Mouse (Mus musculus): Measurements from ENCODE around the gene Mme. TPM values are rescaled to one million over a fixed set of nuclear protein-coding genes. Genes with fewer than 3 reads are reported as not detected.

Gene Mme
- total RNA-seq (2015; ENCODE audit: low replicate concordance): 1.4 TPM in 1 of 2 replicates, not detected in the other
- 0.13 TPM in 1 of 2 replicates, not detected in the other for total RNA-seq (2017; ENCODE audit: low replicate concordance)

DNA sequence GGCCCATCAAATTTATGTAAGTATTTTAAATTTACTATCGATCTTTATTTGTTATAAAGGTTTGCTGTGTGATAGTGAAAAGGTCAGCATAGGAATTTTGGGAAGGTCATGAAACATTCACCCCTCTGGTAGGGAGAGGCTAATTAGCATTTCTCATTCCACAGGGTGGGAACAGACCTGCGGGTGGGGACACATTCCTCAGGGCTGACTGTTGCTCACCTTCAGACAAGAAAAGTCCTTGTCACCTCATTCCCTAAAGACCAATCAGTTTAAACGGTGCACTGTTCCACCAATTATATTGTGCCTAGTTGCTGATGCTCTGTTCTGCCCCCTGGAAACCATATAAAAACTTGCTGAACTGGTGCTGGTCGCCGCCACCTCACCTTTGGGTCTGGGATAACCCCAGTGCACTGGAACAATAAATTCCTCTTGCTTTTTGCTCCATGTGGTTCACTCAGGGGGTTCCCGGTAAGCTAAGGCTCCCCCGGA is at the start of gene Mme:
Gene Mme, plus strand, starts transcription at position 439 of the 489 bp plus-strand sequence.
- no peak for ATAC-seq (replicated peaks; ENCODE audit: low FRiP score, poor library complexity, severe bottlenecking)

DNA sequence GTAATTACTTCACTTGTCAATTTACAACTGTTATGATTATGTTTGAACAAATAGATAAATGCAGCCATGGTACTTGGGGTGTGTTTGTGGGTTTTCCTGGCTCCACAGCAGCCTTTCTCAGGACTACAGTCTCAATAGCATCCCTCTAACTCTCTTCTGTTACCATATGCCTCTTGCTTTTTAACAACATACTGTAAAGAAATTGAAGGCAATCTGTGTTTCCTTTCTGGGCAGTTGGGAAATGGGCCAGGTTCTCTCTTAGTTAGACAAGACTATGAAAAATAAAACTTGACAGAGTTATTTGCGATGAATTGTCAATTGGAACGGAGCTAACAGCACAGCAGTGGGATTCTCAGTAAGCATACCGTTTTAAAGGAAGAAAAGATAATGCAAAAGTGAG is 44.8 kb upstream of the Mme start:
- ATAC-seq (replicated peaks; ENCODE audit: low FRiP score, poor library complexity, severe bottlenecking): no peak

DNA sequence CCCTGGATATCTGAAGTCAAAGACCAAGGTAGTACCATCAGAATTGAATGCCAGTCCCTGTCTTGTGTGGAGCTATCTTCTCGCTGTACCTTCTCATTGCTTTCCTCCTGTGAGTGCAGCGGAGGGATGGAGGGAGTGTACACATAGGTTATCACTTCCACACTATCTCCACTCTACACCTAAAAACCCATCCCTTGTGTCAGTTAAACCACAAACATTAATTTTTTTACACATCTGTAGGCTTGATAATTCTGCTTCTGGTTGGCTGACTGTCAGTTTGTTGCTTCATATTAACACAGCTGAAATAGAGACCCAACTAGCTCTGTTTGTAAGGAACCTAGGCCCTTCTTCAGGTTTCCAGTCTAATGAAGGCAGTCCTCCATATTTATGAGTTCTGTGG is 43.3 kb upstream of the Mme start:
- ATAC-seq (replicated peaks; ENCODE audit: low FRiP score, poor library complexity, severe bottlenecking): no peak

DNA sequence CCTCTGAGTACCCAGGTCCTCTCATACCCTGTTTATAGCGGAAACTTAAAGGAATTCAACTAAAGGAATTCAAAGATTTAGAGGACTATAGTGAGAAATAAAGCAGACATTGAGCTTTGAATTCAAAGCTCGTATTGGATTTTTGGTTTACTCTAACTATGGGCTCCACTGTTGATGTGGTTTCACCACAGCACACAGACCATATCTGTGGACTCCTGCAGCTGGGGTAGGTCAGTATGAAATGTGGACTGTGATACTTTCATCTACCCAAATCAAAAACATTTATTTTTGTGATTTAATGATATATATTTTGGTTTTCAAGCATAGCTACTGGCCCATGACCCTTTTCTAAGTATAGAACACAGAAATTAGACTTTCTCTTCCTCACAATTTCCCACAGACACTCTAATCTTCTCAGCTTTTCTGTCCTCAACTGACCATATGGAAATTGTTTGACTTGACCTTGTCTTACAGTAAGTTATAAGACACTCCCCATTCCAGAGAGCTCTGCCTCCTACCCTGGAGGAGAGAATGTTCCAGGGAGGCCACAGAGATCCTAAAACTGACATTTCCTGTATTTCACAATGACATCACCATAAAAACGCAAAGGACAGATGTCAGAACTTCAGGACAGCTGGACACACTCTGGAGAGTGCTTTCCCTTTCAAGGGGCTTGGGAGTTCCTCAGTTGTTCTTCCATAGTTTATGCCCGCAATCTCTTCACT is 19.3 kb upstream of the Mme start:
- ATAC-seq (replicated peaks; ENCODE audit: low FRiP score, poor library complexity, severe bottlenecking): no peak

DNA sequence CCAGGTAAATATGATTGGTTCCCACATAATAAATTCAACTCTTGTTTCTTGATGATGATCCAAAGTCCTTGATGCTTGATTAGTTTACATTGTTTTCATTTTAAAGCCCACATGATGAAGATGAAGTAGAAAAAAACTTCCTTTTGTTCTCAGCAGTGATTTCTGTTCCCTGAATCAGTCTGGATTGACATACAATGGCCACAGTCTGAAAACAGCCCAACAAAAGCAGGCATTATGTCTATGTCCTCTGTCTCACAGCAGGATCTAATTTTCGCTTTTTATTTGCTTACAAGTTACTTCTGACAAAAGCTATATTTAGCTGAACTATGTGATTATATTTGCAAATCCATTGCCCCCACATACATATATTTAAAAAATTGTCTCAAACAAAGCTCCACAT is 17.7 kb upstream of the Mme start:
- ATAC-seq (replicated peaks; ENCODE audit: low FRiP score, poor library complexity, severe bottlenecking): no peak

DNA sequence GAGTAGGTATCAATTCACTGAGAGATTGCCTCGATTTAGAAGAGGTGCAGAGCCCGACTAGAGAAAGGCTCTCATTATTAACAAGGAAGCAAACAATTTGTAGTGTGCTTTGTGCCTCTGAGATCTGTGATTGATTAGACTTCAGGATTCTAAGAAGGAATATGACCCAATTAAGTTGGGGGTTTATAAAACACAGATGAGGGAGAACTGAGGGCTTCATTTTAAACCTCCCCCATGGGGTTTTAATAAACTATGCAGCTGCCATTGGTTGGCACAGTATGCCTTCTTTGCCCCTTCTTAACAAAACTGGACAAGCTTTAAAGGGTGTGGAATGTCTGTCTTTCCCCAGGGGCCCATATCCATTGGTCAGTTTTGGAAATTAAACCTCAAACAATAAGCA is 5.4 kb upstream of the Mme start:
- no peak for ATAC-seq (replicated peaks; ENCODE audit: low FRiP score, poor library complexity, severe bottlenecking)

DNA sequence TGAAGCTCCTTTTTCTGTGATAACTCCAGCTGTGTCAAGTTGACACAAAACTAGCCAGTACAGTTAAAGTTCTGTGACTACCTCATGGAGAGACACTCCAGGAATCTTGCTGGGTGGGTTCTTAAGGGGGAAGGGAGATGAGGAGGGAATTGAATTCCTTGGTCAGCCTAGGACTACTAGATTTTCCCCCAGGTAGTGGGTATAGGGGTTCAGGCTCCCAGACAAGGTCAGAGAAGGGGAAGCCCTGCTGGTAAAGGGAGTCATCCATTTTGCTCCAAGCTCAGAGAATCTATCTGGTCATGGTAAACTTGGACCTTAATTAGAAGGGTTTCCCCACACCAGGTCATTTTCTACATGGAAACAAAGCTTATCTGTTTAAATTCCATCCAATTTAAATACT is 2.4 kb downstream of the Mme start:
- ATAC-seq (replicated peaks; ENCODE audit: low FRiP score, poor library complexity, severe bottlenecking): no peak

DNA sequence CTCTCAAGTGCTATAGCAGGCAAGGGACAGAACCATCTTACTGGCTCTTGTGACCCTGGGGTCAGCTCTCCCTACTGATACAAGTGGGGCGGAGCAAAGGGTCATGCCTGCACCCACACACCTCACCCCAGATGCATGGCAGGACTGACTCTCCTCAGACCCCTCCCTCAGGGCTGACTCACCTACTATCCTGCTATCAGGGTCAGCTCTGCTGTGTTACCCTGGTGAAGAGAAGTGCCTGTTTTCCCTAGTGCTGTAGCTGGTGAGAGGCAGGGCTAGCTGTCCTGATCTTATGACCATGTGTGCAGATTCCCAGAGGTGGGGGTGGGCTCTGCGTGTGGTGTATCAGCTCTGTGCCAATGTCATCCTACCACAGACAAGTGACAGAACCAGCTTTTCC is 30.8 kb downstream of the Mme start:
- ATAC-seq (replicated peaks; ENCODE audit: low FRiP score, poor library complexity, severe bottlenecking): no peak

DNA sequence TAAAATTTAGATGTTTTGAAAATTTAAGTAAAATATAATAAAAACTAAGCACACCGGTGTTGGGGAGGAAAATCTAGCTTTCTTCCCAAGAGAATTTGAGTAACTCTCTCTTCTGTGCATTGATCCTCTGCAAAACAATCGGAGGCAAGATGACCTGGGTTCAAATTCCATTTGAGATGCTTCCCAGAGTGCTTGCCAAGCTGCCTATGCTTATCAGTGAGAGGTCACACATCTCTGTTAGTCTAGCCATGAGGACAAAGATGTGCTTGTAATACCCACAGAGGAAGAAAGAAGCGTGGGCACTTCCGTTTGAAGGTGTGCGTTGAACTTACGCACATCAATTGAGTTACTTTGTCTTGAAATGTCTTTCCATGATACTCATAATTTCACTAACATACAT is 53.0 kb downstream of the Mme start:
- no peak for ATAC-seq (replicated peaks; ENCODE audit: low FRiP score, poor library complexity, severe bottlenecking)

DNA sequence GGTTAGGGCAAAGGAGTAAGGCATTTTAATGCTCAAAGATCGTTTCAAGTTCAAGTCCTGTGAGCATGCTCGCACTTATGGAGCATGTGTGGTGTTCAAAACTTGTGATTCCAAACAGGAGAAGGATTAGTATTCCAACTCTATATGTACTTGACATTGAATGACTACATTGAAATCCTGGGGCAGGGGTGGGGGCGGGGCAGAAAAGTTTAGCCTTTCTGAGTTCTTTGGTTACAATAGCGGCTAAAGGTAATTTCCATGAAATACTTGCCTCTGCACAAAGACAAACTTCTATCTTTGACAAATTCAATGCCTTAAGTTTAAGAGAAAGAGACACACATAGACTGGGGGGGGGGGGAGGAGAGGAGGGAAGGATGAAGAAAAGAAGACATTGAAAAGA is 53.5 kb downstream of the Mme start:
- ATAC-seq (replicated peaks; ENCODE audit: low FRiP score, poor library complexity, severe bottlenecking): no peak

DNA sequence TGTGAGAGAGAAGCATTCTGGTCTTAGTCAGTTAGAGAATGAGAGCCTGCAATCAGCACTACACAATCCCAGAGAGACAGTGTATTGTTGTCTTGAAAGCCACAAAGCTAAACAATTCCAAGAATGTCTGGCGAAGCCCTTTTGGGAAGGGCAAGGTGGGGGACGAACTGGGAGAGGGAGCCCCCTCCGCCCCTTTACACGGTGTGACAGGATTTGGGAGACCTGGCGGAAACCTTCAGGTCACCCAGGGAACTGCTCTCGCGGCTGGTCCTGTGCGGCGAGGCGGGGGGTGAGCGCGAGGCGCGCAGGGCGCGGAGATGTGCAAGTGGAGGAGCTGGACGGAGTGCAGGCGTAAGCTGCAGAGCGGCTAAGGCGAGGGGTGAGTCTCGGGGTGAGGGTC is 53.9 kb downstream of the Mme start:
- no peak for ATAC-seq (replicated peaks; ENCODE audit: low FRiP score, poor library complexity, severe bottlenecking)

DNA sequence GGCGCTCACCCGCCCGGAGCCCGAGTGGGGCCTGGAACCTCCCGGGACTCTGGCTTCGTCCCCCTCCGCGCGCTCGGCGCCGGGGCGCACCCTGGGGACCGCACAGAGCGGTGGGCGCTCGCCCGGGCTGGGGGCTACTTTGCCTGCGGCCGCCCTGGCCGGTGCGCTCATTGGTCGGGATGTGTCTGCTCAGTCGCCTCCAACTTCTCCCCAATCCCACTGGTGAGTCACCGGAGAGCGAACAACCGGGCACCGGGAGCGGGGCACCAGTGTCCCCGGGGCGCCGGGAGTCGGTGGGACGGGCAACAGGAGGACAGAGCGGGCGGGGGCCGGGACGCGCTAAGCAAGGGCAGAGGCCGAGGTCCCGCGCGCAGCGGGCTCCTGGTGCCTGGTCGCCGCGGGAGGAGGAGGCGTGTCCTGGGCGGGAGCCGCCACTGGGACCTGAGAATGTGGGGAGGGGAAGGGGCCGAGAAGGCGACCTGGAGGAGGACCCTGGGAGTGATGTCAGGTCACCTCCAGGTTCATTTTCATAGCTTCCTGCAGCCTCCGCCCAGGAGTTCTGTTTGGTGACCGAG is 54.4 kb downstream of the Mme start:
- no peak for ATAC-seq (replicated peaks; ENCODE audit: low FRiP score, poor library complexity, severe bottlenecking)

DNA sequence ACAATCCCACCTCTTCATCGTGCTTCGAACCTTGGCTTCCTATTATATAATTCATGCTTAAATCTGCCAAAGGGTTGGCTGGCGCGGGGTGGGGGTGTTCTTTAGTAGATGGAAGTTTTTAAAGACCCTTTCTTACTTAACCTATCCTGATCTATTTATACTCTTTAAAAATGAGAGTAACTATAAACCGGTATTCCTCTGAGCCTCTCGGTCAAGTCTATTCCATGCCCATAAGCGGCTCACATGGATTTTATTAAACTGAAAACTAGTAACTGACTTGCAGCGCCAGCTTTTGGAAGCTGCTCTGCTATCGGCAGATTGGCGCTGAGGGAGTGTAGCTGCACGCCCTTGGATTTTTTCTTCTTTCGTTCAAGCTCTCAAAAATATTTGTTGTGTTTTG is 55.1 kb downstream of the Mme start:
- ATAC-seq (replicated peaks; ENCODE audit: low FRiP score, poor library complexity, severe bottlenecking): no peak

DNA sequence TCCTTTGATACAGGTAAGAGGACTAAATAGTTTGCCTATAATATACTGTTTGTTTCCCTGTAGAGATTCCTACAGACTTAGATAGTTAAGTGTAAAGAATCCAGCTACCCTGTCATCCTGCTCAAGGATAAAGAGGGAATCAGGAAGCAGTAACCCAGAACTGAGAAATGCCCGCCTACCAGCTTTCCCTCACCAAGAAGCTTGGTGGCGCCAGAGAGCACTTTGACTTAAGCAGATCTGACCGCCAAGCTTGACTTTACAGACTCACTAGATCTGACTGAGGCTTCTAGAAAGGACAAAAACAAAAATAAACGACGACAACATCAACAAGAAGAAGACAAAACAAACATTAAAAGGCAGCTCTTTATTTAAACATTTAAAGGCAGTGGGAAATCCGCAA is 56.5 kb downstream of the Mme start:
- ATAC-seq (replicated peaks; ENCODE audit: low FRiP score, poor library complexity, severe bottlenecking): no peak

DNA sequence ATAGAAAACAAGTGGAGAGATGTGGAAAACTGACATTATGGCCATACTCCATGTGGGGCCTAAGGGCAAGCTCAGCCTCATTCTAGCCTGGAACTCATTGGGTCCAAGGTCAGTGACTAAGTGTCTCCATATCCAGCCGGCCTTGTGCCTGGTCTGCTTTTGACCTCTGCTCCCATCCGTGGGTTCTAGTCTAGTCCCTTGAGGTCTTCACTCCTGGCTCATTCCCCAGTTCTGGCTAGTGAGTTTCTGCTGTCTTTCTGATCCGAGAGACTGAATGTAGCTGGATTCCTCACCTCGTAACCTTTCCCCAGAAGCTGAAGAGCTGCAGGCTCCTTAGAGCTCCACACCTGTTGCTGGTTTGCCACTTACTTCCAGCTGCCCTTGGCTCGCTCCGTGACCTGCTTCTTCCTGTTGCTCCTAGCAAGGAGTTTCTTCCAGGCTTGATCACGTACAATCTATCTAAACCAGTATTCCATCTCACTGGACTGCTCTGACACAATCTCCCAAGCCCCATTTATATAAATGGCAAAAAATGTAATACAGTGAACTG is 73.9 kb downstream of the Mme start:
- ATAC-seq (replicated peaks; ENCODE audit: low FRiP score, poor library complexity, severe bottlenecking): no peak

DNA sequence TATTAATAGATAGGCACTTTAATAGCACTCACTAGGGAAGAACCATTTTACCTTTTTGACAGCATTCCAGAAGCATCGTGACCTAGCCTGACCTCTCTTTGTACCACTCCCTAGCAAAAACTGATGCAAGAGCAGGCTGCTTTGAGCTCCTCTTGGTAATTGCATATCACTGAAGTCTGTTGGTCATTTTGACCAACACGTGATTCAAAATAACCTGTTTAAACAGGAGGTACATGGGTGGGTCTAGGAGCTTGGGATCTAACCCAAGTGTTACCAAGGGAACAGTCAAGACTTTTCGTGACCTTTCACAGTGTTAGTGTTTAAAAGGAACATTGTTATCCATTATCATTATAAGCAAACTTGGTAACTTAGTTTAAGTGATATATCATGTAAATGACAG is 76.2 kb downstream of the Mme start:
- ATAC-seq (replicated peaks; ENCODE audit: low FRiP score, poor library complexity, severe bottlenecking): no peak

DNA sequence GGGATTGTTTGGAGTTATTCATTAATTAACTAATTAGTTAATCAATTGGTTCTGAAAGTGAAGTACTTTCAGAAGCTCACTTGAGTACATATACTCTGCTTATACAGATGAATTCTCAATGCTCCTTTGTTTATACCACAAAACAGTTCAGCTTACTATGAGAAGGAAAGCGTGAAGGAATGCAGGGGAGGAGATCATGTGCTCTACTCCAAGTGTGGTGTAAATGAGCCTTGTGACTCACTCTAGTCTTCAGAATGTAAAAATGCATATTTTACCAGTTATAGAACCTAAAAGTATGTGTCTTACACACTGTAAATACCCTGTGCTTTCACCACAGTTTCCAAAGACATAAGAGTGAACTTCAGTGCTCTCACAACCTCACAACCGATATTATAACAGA is 84.3 kb downstream of the Mme start:
- no peak for ATAC-seq (replicated peaks; ENCODE audit: low FRiP score, poor library complexity, severe bottlenecking)

DNA sequence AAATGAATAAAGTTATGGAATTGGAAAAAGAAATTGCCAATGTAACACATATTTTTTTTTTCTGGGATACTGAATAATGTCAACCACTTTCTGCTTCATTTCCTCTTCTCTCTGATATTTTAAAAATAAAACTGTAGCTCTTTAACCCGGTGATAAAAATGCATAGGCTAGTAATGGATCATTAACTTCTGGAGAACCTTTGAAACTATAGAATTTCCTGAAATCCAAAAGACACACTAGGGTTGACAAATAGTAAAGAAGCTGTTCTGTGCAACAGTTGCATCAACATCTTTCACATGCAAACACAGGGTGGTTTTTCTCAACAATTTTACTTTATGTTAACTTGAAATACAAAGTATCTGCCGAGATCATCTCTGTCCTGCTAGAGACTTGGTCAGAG is 98.8 kb downstream of the Mme start:
- no peak for ATAC-seq (replicated peaks; ENCODE audit: low FRiP score, poor library complexity, severe bottlenecking)

DNA sequence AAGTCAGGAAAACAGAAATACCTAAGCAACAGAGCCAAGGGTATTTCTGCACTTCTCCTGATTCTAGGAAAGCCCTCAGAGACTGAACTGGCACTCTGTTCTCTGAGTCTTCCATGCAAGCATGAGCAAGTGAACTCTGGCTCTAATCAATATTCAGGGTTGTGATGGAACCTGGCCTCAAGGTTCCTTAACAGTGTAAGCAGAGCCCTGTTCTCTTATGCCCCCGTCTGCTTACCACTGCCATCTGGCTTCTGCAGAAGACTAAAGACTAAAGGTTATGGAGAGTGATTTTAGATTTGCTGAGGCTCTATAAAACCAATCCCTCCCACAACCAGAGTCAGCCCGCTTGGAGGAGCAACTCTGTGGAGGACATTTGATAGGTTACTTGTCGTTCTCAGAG is 99.2 kb downstream of the Mme start:
- ATAC-seq (replicated peaks; ENCODE audit: low FRiP score, poor library complexity, severe bottlenecking): no peak

DNA sequence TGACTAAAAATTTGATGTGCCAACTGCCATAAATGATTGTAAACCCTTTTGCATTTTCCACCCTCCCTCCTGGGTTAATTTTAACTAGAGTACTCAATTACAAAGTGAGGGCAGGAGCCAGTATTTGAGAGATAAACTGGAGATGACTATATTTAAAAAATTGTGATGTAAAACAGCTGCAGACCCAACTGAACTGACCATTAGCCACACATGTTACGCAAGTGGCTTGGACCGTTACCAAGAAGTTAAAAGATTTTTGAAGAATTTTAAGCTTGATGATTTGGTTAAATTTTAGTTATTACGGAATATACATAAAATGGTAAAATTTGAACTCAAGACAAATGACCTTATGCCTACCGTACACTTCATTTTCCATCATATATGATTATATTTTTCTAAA is 100.1 kb downstream of the Mme start:
- ATAC-seq (replicated peaks; ENCODE audit: low FRiP score, poor library complexity, severe bottlenecking): no peak

DNA sequence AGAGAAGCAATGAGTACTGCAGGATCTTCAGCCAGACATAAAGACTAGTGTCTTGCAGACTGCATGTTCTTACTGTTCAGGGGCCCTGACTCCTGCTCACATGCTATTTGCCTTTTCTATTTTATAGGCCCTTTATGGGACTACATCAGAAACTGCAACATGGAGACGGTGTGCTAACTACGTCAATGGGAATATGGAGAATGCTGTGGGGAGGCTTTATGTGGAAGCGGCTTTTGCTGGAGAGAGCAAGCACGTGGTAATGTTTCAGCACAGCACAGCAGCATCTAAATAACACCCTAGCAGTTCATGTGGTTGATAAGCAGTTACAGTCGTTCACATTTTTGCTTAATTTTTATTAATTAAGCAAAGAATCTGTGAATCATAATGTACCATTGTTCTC is 103.7 kb downstream of the Mme start:
- ATAC-seq (replicated peaks; ENCODE audit: low FRiP score, poor library complexity, severe bottlenecking): no peak
